Mouse (Mus musculus) midbrain, embryonic 10.5 days (tissue): ENCODE data around the gene Mical3. TPM values are rescaled to one million over a fixed set of nuclear protein-coding genes. Genes with fewer than 3 reads are reported as not detected.

Source experiments
- DNase-seq: peaks from one replicate; pipeline ENCODE4 v3.0.0-alpha.2; 2017; ENCODE audit warnings: low spot score
- H3K27ac ChIP-seq: fragments of 300-500 bp; sonication (generic); replicated peaks from 2 replicates; pipeline ENCODE4 v1.5.1; 2016; ENCODE audit warnings: mild to moderate bottlenecking
- H3K27me3 ChIP-seq: fragments of 300-500 bp; sonication (generic); 2 replicates; pipeline ENCODE4 v1.6.1; 2016; ENCODE audit warnings: low read depth, mild to moderate bottlenecking; ENCODE audit not compliant: poor library complexity, severe bottlenecking
- H3K36me3 ChIP-seq: fragments of 300-500 bp; sonication (generic); 2 replicates; pipeline ENCODE4 v1.6.1; 2016; ENCODE audit warnings: mild to moderate bottlenecking, moderate library complexity
- H3K4me1 ChIP-seq: fragments of 300-500 bp; sonication (generic); 2 replicates; pipeline ENCODE4 v1.6.1; 2016
- H3K4me3 ChIP-seq: fragments of 300-500 bp; sonication (generic); 2 replicates; pipeline ENCODE4 v1.5.1; 2016; ENCODE audit warnings: mild to moderate bottlenecking, moderate library complexity
- H3K9me3 ChIP-seq: fragments of 300-500 bp; sonication (generic); replicated peaks from 2 replicates; pipeline ENCODE4 v1.6.1; 2016; ENCODE audit warnings: mild to moderate bottlenecking
- WGBS: fragments of 180-500 bp; shearing (Covaris S2); methylation state at CpG from one replicate; pipeline ENCODE4 v1.1.7; 2016; 5-methylcytosine and 5-hydroxymethylcytosine counted together
- polyA plus RNA-seq: library from polyadenylated mRNA; unstranded; fragments of >200 nt; fragmentation: Nextera tagmentation; extraction: Ambion mirVana; gene quantifications from 2 replicates; pipeline ENCODE4 v1.2.1, GENCODE M21; 2016

Mical3 gene
- polyA plus RNA-seq, 1 experiment from 2014 or later: 9.0 TPM

- H3K27ac ChIP-seq: no peak overlapping the region
- no peak overlapping the region for H3K4me3 ChIP-seq
- peaks cover 24% of the 10 kb centered on the region for H3K36me3 ChIP-seq
- H3K27me3 ChIP-seq: no peaks in the 10 kb centered on the region
- WGBS: 92% methylated on average over 8 of the region's 8 CpGs
- DNase-seq: no peak
- no peaks in the 10 kb centered on the region for H3K4me1 ChIP-seq
- no peaks in the 10 kb centered on the region for H3K9me3 ChIP-seq
Observed at GRCm38 (mm10) chr6:120999860-121000526, 130.8 kb downstream of the Mical3 start.

DNA sequence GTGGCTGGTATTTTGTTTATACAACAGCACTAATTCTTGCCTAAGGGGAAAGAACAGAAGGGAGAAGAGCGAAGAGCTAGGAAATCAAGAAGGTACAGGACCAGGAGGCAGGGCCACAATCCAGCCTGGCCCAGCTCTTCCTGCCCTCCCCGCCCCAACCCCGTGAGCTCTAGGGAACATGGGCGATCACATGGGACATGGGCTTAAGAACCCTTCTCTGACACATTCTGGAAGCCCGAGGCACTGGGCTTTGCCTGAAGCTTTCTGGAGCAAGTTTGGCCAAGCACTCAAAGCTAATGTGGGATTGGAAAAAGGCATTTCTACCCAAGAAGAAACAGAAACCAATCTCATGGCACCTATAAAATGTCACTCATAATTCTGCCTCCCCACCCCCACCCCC lies 131.7 kb downstream of the Mical3 start:
- Histone ChIP-seq H3K9me3 (no peaks in the 10 kb centered on the region), H3K4me1 (no peaks in the 10 kb centered on the region), H3K27ac (no peak overlapping the region), H3K36me3 (peaks cover 24% of the 10 kb centered on the region), H3K27me3 (no peaks in the 10 kb centered on the region), H3K4me3 (no peak overlapping the region)
- DNase-seq: no peak
- WGBS: 83% methylated on average over 5 of the region's 5 CpGs

DNA sequence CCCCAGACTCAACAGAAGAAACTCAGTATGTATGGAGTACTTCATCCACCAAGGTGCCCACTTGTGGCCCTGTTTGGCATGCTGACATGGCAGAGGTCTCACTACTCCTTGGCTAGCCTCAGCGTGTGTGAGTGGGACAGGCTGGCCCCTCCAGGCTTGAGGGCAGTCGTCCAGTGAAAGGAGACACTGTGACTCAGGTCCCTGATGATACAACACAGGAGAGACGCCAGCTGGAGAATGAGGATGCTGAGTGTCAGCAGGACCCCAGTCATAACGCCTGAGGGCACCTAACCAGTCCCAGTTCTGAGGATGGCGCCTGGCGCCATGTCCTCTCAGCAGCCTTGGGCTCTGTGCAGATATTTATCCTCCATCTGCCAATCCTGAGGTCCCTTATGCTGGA lies 134.2 kb downstream of the Mical3 start:
- H3K4me1 ChIP-seq: no peaks in the 10 kb centered on the region
- H3K36me3 ChIP-seq: peaks cover 18% of the 10 kb centered on the region
- no peak overlapping the region for H3K4me3 ChIP-seq
- H3K27me3 ChIP-seq: no peaks in the 10 kb centered on the region
- H3K27ac ChIP-seq: no peak overlapping the region
- WGBS: 84% methylated on average over 6 of the region's 6 CpGs
- H3K9me3 ChIP-seq: no peaks in the 10 kb centered on the region
- DNase-seq: no peak

DNA sequence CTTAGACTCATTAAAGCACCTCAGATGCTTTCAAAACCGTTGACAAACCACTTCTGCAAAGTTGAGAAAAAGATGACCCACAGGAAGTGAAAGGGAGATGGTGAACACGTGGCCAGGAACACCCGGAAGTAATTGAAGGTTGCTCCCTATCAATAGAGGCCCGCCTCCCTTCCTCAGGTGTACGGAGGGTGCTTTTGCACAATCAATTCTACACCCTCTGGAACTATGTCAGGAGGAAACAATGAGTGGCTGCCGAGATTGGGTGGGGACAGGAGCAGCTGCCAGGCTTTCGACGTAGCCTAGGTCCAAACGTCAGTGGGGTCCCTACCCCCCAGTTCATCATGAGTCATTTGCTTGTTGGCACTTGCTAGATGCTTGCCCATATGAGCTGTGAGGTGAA lies 135.3 kb downstream of the Mical3 start:
- no peak for DNase-seq
- no peak overlapping the region for H3K27ac ChIP-seq
- H3K27me3 ChIP-seq: no peaks in the 10 kb centered on the region
- H3K4me1 ChIP-seq: no peaks in the 10 kb centered on the region
- WGBS: 92% methylated on average over 9 of the region's 9 CpGs
- no peaks in the 10 kb centered on the region for H3K9me3 ChIP-seq
- no peak overlapping the region for H3K4me3 ChIP-seq
- H3K36me3 ChIP-seq: peaks cover 7% of the 10 kb centered on the region; the same call in 1 of the 2 replicates

GRCm38 (mm10) chr6:120991857-120992256 lies 138.9 kb downstream of the Mical3 start:
- Histone ChIP-seq H3K9me3 (no peaks in the 10 kb centered on the region), H3K27ac (no peak overlapping the region), H3K27me3 (no peaks in the 10 kb centered on the region), H3K4me3 (no peak overlapping the region), H3K4me1 (peaks cover 8% of the 10 kb centered on the region; the same call in 1 of the 2 replicates), H3K36me3 (0 out of 2 replicates have a peak, but pooled peaks cover 10% of the 10 kb centered on the region)
- DNase-seq: no peak
- 95% methylated on average over 6 of the region's 6 CpGs for WGBS

- 66% methylated on average over 10 of the region's 10 CpGs for WGBS
- no peak for DNase-seq
- Histone ChIP-seq H3K4me1 (peaks cover 8% of the 10 kb centered on the region; the same call in 1 of the 2 replicates), H3K36me3 (0 out of 2 replicates have a peak, but pooled peaks cover 3% of the 10 kb centered on the region), H3K4me3 (no peak overlapping the region), H3K27ac (no peak overlapping the region; the same call in 1 of the 2 replicates), H3K9me3 (no peaks in the 10 kb centered on the region), H3K27me3 (no peaks in the 10 kb centered on the region)
Observed at GRCm38 (mm10) chr6:120987571-120988084, 143.2 kb downstream of the Mical3 start.

GRCm38 (mm10) chr6:120987164-120987563 lies 143.6 kb downstream of the Mical3 start:
- no peak for DNase-seq
- Histone ChIP-seq H3K27me3 (no peaks in the 10 kb centered on the region), H3K4me3 (no peak overlapping the region), H3K9me3 (no peaks in the 10 kb centered on the region), H3K27ac (no peak overlapping the region), H3K4me1 (peaks cover 8% of the 10 kb centered on the region; the same call in 1 of the 2 replicates), H3K36me3 (0 out of 2 replicates have a peak, but pooled peaks cover 7% of the 10 kb centered on the region)
- 88% methylated on average over 10 of the region's 10 CpGs for whole genome bisulfite sequencing

DNA sequence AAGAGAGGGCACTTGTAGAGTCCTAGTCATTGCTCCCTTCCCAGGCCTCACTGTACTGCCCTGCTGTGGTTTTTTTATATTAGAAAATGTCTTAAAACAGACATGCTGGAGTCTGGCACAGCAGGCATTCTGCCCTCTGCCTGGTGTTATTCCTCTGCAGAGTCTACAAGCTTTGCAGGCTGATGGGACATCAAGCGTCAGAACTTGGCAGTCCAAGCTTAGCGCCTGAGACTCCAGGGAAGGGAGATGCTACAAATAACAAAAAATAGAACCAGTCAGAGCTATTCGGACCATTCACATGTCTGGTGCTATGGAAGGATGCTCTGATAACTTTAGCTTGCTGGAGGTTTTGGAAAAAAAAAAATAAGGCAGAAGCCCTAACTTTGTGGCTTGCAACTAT lies 144.6 kb downstream of the Mical3 start:
- H3K9me3 ChIP-seq: no peaks in the 10 kb centered on the region
- H3K27me3 ChIP-seq: no peaks in the 10 kb centered on the region
- DNase-seq: no peak
- H3K4me1 ChIP-seq: peaks cover 8% of the 10 kb centered on the region; the same call in 1 of the 2 replicates
- peaks cover 17% of the 10 kb centered on the region for H3K36me3 ChIP-seq
- no peak overlapping the region for H3K4me3 ChIP-seq
- 91% methylated on average over 3 of the region's 3 CpGs for WGBS
- H3K27ac ChIP-seq: no peak overlapping the region

GRCm38 (mm10) chr6:120982314-120982713 lies 148.5 kb downstream of the Mical3 start:
- peaks cover 31% of the 10 kb centered on the region for H3K36me3 ChIP-seq
- DNase-seq: no peak
- no peak overlapping the region for H3K4me3 ChIP-seq
- no peaks in the 10 kb centered on the region for H3K9me3 ChIP-seq
- no peaks in the 10 kb centered on the region for H3K27me3 ChIP-seq
- WGBS: 97% methylated on average over 13 of the region's 13 CpGs
- peaks cover 13% of the 10 kb centered on the region for H3K4me1 ChIP-seq
- H3K27ac ChIP-seq: no peak overlapping the region

- Histone ChIP-seq H3K4me3 (no peak overlapping the region), H3K27ac (no peak overlapping the region), H3K4me1 (peaks cover 17% of the 10 kb centered on the region), H3K36me3 (peaks cover 31% of the 10 kb centered on the region), H3K27me3 (no peaks in the 10 kb centered on the region), H3K9me3 (no peaks in the 10 kb centered on the region)
- peak; percentile 26 for DNase-seq
- 70% methylated on average over 6 of the region's 6 CpGs for WGBS
Observed at GRCm38 (mm10) chr6:120981537-120981936, 149.3 kb downstream of the Mical3 start.

DNA sequence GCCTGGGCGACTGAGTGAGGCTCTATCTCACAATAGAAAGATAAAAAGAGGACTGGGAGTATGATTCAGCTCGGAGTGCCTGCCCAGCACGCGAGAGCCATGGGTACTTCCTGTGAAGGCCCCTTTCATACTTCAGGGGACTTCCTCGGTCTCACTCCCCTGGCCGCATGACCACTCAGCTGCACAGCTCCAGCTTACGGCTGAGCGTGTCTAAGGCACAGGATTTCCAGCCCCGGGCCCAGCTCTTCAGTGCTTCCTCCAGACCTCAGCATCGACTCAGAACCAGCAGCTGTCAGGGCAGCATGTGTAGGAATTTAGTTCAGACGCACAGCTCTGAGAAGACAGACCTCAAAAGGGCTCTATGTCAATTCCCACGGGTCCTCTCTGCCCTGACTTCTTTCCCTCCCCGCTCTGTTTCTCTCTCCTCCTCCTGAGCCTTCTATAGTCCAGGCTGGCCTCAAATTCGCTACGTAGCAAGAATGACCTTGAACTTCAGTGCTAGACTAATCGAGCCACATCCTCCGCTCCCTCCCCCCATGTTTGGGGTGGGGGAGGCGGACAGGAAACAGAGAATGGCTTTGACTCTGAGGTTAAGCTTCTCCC lies 152.7 kb downstream of the Mical3 start:
- DNase-seq: no peak

DNA sequence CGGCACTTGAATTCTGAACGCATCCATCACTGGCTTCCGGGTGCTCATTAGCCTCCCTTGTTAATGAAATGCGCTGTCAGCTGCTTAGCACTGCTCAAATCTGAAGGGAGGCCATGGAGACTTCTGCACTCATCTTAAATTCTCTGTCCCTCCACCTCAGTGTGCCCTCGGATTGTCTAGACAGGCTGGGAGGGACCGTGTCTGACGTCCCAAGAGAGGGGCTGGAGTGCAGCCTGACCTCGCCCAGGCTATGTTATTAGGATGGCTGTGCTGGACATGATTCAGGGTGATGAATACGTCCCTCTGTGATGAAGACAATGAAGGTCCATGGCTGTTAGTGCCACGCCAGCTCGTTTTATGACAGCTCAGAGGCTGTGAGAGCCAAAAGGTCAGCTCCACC lies 153.8 kb downstream of the Mical3 start:
- no peak for DNase-seq
- Histone ChIP-seq H3K27me3 (no peaks in the 10 kb centered on the region), H3K27ac (0 out of 2 replicates have a peak overlapping the region, but pooled peaks have one; percentile 2), H3K4me1 (peaks cover 20% of the 10 kb centered on the region), H3K9me3 (no peaks in the 10 kb centered on the region), H3K36me3 (peaks cover 37% of the 10 kb centered on the region), H3K4me3 (no peak overlapping the region)
- 79% methylated on average over 11 of the region's 11 CpGs for WGBS

More for the DNA sequence above, 152.7 kb downstream of the Mical3 start:
- Histone ChIP-seq H3K27me3 (no peaks in the 10 kb centered on the region), H3K27ac (peak overlapping the region; percentile 64; the same call in 1 of the 2 replicates), H3K4me3 (no peak overlapping the region), H3K4me1 (peaks cover 20% of the 10 kb centered on the region), H3K36me3 (peaks cover 36% of the 10 kb centered on the region), H3K9me3 (no peaks in the 10 kb centered on the region)
- 75% methylated on average over 18 of the region's 18 CpGs for WGBS

GRCm38 (mm10) chr6:120976097-120976496 lies 154.7 kb downstream of the Mical3 start:
- no peak for DNase-seq
- no peak overlapping the region for H3K27ac ChIP-seq
- peaks cover 20% of the 10 kb centered on the region for H3K4me1 ChIP-seq
- no peak overlapping the region for H3K4me3 ChIP-seq
- H3K9me3 ChIP-seq: no peaks in the 10 kb centered on the region
- no peaks in the 10 kb centered on the region for H3K27me3 ChIP-seq
- 91% methylated on average over 12 of the region's 12 CpGs for WGBS
- H3K36me3 ChIP-seq: peaks cover 31% of the 10 kb centered on the region
